Mouse (Mus musculus) lung, embryonic 14.5 days (tissue): Measurements from ENCODE around the gene Raf1. TPM values are rescaled to one million over a fixed set of nuclear protein-coding genes. Genes with fewer than 3 reads are reported as not detected.

ENCODE experiments used
- ATAC-seq: fragments of 200-750 bp; cut with Nextera tagmentation; 2 replicates; pipeline ENCODE4 v1.8.0; 2017; ENCODE audit warnings: mild to moderate bottlenecking, moderate TSS enrichment, moderate library complexity; ENCODE audit not compliant: insufficient read depth
- DNase-seq: peaks from one replicate; pipeline ENCODE4 v3.0.0-alpha.2; 2015
- H3K27ac ChIP-seq: fragments of 300-500 bp; sonication (generic); 2 replicates; pipeline ENCODE4 v1.5.1; 2014; ENCODE audit warnings: low read depth, mild to moderate bottlenecking, moderate library complexity
- H3K27me3 ChIP-seq: fragments of 300-500 bp; sonication (generic); 2 replicates; pipeline ENCODE4 v1.6.1; 2014; ENCODE audit warnings: low read length, control low read depth; ENCODE audit not compliant: insufficient read depth
- H3K36me3 ChIP-seq: fragments of 300-500 bp; sonication (generic); 2 replicates; pipeline ENCODE4 v1.6.1; 2014; ENCODE audit warnings: control low read depth; ENCODE audit not compliant: insufficient read depth
- H3K4me1 ChIP-seq: fragments of 300-500 bp; sonication (generic); 2 replicates; pipeline ENCODE4 v1.6.1; 2014; ENCODE audit warnings: antibody characterized with exemption, control low read depth; ENCODE audit not compliant: insufficient read depth
- H3K4me2 ChIP-seq: fragments of 300-500 bp; sonication (generic); 2 replicates; pipeline ENCODE4 v1.6.1; 2014; ENCODE audit warnings: mild to moderate bottlenecking
- H3K4me3 ChIP-seq: fragments of 300-500 bp; sonication (generic); 2 replicates; pipeline ENCODE4 v1.5.1; 2014; ENCODE audit warnings: low read depth, low read length
- H3K9ac ChIP-seq: fragments of 300-500 bp; sonication (generic); 2 replicates; pipeline ENCODE4 v1.6.1; 2014
- H3K9me3 ChIP-seq: fragments of 300-500 bp; sonication (generic); 2 replicates; pipeline ENCODE4 v1.6.1; 2016; ENCODE audit warnings: low read depth, low read length, control low read depth
- CTCF ChIP-seq: IDR thresholded peaks from 2 replicates; pipeline ENCODE4 v1.5.1; 2016; ENCODE audit warnings: antibody characterized with exemption, low read depth
- WGBS: fragments of 180-500 bp; shearing (Covaris S2); extraction: QIAGEN DNeasy Blood & Tissue Kit; methylation state at CpG from one replicate; pipeline ENCODE4 v1.1.7; 2014; 5-methylcytosine and 5-hydroxymethylcytosine counted together
- polyA plus RNA-seq: library from polyadenylated mRNA; unstranded; fragments of >200 nt; fragmentation: Nextera tagmentation; extraction: Ambion mirVana; gene quantifications from 2 replicates; pipeline ENCODE4 v1.2.1, GENCODE M21; 2014

Gene Raf1
- polyA plus RNA-seq, 1 experiment from 2014 or later = 122 TPM

DNA sequence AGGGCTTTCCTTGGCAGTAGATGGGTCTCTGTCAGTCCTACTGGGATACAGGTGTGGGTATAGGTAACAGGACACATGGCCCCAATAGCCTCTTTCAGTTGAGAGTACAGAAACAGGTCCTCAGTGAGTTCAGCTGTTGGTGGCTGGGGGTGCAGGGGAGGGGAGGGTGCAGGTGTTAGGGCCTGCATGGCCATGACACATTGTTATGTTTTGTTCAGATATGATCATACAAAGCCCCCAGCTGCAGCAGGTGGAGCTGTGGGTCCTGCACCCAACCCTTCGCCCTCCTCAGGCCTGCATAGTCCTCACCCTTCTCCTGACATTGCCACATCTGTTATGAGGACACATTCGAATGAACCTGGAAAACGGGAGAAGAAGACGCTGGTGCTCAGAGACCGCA, 66.1 kb downstream of the Raf1 start:
- Histone ChIP-seq H3K36me3 (peaks cover 63% of the 10 kb centered on the region), H3K27me3 (no peaks in the 10 kb centered on the region), H3K4me1 (no peaks in the 10 kb centered on the region), H3K4me2 (no peak overlapping the region), H3K4me3 (no peak overlapping the region), H3K27ac (no peak overlapping the region), H3K9ac (no peak overlapping the region), H3K9me3 (no peaks in the 10 kb centered on the region)
- DNase-seq (no peak), ATAC-seq (no peak)
- TF ChIP-seq CTCF = no peak
- 90% methylated on average over 5 of the region's 5 CpGs for WGBS

DNA sequence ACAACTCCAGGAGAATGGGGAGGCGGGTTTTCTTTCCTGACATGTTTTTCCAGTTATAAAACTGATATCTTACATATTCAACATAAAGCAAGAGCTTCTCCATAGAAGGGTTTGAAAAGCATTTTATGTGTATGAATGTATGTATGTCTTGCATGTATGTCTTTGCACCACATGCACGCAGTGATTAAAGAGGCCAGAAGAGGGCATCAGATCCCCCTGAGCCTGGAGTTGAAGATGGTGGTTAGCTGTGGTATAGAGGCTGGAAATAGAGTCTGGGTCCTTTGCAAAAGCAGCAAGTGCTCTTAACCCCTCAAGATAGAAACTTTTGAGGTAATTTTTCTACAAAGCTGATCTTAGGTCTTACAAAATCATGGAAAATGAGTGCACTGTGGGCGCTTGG, 67.3 kb downstream of the Raf1 start:
- Histone ChIP-seq H3K4me2 (no peak overlapping the region), H3K27me3 (no peaks in the 10 kb centered on the region), H3K9ac (no peak overlapping the region), H3K9me3 (no peaks in the 10 kb centered on the region), H3K36me3 (peaks cover 51% of the 10 kb centered on the region), H3K4me3 (no peak overlapping the region), H3K27ac (no peak overlapping the region), H3K4me1 (no peaks in the 10 kb centered on the region)
- no peak for ATAC-seq
- DNase-seq = peak; percentile 65
- peak; percentile 58 for TF ChIP-seq CTCF
- WGBS = 61% methylated on average over 3 of the region's 3 CpGs

DNA sequence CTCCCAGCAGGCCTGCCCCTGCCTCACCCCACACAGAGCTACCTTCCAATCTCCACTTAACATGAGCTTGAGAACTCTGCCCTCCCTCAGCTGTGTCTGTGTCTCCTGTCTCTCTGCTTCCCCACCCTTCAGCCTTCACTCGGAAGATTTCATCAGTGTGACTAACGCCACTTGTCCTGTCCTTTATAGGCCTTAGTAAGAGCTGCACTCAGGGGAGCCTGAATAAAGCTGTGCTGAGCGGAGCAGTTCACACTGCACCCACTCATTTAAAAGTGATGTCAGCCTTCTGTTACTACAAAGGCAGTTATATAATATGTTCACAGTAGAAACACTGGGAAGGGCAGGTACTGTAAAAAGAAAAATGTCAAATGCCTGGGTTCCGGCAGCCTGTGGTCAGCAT, 69.0 kb downstream of the Raf1 start:
- TF ChIP-seq CTCF = no peak
- H3K4me1 ChIP-seq = 0 out of 2 replicates have a peak, but pooled peaks cover 2% of the 10 kb centered on the region
- H3K4me2 ChIP-seq = no peak overlapping the region
- H3K36me3 ChIP-seq = peaks cover 34% of the 10 kb centered on the region
- 74% methylated on average over 4 of the region's 4 CpGs for whole genome bisulfite sequencing
- no peaks in the 10 kb centered on the region for H3K27me3 ChIP-seq
- DNase-seq (no peak), ATAC-seq (no peak)
- no peak overlapping the region for H3K9ac ChIP-seq
- no peak overlapping the region for H3K4me3 ChIP-seq
- H3K27ac ChIP-seq = no peak overlapping the region
- no peaks in the 10 kb centered on the region for H3K9me3 ChIP-seq

DNA sequence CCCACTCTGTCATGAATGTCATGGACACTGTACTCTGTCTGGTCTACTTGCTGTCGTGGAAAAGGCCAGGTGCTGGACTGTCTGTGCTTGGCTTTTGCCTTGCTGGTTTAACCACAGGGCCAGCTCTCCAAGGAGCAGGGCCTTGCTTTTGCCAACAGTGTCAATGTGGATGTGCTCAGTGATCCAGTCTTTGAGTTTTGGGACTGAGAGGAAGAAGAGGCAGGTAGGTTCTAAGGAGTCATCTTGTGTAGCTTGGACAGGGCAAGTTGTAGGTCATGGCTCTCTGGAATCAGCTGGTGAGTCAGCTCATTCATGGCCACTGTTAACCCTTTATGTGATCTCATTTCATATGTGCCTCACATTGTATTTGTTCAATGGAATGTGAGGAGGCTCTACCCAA, 70.0 kb downstream of the Raf1 start:
- H3K4me2 ChIP-seq = no peak overlapping the region
- DNase-seq (no peak), ATAC-seq (no peak)
- no peaks in the 10 kb centered on the region for H3K27me3 ChIP-seq
- no peak for TF ChIP-seq CTCF
- H3K27ac ChIP-seq = no peak overlapping the region
- H3K9me3 ChIP-seq = no peaks in the 10 kb centered on the region
- H3K9ac ChIP-seq = no peak overlapping the region
- H3K36me3 ChIP-seq = peaks cover 24% of the 10 kb centered on the region; the same call in 1 of the 2 replicates
- 58% methylated on average over 1 of the region's 1 CpGs for WGBS
- no peak overlapping the region for H3K4me3 ChIP-seq
- H3K4me1 ChIP-seq = 0 out of 2 replicates have a peak, but pooled peaks cover 2% of the 10 kb centered on the region

DNA sequence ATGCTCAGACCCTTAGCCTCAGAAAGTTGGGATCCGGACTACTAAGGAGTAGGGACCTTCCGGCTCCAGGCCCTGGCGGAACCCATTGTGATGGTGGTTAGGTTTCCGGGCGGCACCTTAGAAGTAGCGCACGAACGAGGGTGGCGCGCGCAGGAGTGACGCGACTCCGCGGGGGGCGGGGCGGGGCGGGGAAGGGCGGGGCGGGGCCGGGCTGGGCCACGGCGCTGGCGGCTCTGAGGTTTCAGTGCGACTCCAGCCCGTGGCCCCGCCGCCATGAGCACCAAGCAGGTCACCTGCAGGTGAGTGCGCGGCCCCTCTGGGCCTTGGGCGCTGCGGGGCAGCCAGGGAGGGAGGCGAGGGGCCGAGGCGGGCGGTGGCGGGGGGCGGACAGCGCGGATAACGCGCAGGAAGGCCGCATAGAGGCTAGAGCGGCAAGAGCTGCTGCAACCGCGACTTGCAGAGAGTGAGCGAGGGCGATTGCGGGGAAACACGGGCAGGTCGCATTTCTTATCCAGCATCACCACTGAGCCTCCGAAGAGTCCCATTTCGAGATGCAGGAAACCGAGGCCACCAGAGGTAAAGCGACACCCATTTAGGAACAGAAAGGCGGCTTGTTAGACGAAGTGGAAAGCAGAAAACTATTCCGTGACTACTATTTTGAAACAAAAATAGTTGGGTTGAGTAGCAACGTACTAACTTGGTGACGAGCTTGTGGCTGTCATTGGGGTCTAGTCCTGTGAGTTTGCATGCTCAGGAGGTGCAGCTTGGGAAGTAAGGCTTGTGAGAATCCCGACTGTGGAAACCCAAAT, 74.5 kb downstream of the Raf1 start, which contains the start of gene Mkrn2:
Gene Mkrn2 (plus strand): TSS at position 188 of the 809 bp plus-strand sequence.
- WGBS = under 1% methylated on average over 61 of the region's 61 CpGs
- 0 out of 2 replicates have a peak, but pooled peaks cover 6% of the 10 kb centered on the region for H3K36me3 ChIP-seq
- H3K9me3 ChIP-seq = no peaks in the 10 kb centered on the region
- ATAC-seq (peak; percentile 95), DNase-seq (peak; percentile 93)
- peak within 1 kb of the TSS; percentile 69 for H3K27ac ChIP-seq
- H3K4me3 ChIP-seq = peak within 1 kb of the TSS; percentile 78
- H3K9ac ChIP-seq = peak within 1 kb of the TSS; percentile 85
- no peaks in the 10 kb centered on the region for H3K27me3 ChIP-seq
- peak within 1 kb of the TSS; percentile 82 for H3K4me2 ChIP-seq
- H3K4me1 ChIP-seq = 0 out of 2 replicates have a peak, but pooled peaks cover 2% of the 10 kb centered on the region
- TF ChIP-seq CTCF = no peak

DNA sequence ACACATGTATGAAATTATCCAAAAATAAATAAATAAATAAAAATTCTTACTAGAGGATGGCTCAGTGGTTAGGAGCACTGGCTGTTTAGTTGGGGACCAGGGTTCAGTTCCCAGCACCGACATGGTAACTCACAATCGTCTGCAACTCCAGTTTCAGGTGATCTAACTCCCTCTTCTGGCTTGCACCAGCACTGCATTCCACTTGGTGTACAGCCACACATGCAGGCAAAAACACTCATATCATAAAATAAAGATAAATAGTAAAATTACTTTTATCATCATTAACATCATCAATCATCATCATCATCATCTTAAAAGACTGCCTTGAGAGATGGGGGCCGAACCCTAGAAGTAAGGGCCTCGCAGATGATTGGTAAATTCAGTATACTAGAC, 75.1 kb downstream of the Raf1 start:
- ATAC-seq = peak; percentile 6; the same call in 1 of the 2 replicates
- no peaks in the 10 kb centered on the region for H3K9me3 ChIP-seq
- 56% methylated on average over 4 of the region's 4 CpGs for WGBS

DNA sequence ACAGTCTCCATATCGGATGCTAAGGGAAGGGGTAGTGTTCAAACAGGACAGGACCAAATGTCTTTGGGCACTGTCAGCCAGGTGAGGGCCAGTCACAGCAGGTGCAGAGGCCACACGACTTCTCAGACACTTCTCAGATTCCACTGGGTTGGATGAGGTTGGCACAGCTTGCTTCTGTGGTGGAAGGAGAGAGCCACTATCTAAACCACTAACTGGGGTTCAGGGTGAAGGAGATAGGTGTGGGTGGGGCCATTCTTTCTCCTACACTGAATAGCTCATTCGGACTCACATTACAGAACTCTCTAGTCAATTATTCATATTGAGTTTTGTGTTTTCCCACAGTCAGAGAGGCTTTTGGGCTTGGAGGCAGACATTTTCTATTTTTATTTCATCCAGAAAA, 80.8 kb downstream of the Raf1 start:
- WGBS = 63% methylated on average over 3 of the region's 3 CpGs
- no peak for TF ChIP-seq CTCF
- Histone ChIP-seq H3K27ac (no peak overlapping the region), H3K36me3 (no peaks in the 10 kb centered on the region), H3K9me3 (no peaks in the 10 kb centered on the region), H3K9ac (no peak overlapping the region), H3K4me3 (no peak overlapping the region), H3K4me2 (no peak overlapping the region), H3K27me3 (no peaks in the 10 kb centered on the region), H3K4me1 (no peaks in the 10 kb centered on the region)
- DNase-seq (no peak), ATAC-seq (no peak)

More for the DNA sequence above, 75.1 kb downstream of the Raf1 start:
- 0 out of 2 replicates have a peak, but pooled peaks cover 2% of the 10 kb centered on the region for H3K4me1 ChIP-seq
- 0 out of 2 replicates have a peak, but pooled peaks cover 6% of the 10 kb centered on the region for H3K36me3 ChIP-seq
- H3K4me2 ChIP-seq = peak overlapping the region; percentile 82
- no peak overlapping the region for H3K9ac ChIP-seq
- no peak overlapping the region for H3K27ac ChIP-seq
- peak overlapping the region; percentile 78 for H3K4me3 ChIP-seq
- no peaks in the 10 kb centered on the region for H3K27me3 ChIP-seq
- DNase-seq = no peak
- TF ChIP-seq CTCF = peak; percentile 33
